Mouse (Mus musculus) MEL (cell line): ENCODE measurements around the gene Lrrc56. TPM values are rescaled to one million over a fixed set of nuclear protein-coding genes. Genes with fewer than 3 reads are reported as not detected.

Experiments
- DNase-seq: peaks from one replicate; pipeline ENCODE4 v3.0.0; 2011; ENCODE audit warnings: low read depth, low spot score
- H3K27ac ChIP-seq: 2 replicates; pipeline ENCODE4 v1.5.1; 2012; ENCODE audit warnings: low read depth, mild to moderate bottlenecking, control low read depth, low read length, moderate library complexity; ENCODE audit not compliant: control insufficient read depth
- H3K27me3 ChIP-seq, 2 experiments: fragments of 150-350 bp in 1 of 2; sonication (generic) in 1 of 2; 2 replicates each; pipeline ENCODE4 v1.6.1; 2012; ENCODE audit warnings: low read length in 2 of 2, mild to moderate bottlenecking in 2 of 2, improper control_type of control experiment in 1 of 2, moderate library complexity in 1 of 2; ENCODE audit not compliant: insufficient read depth in 2 of 2, control insufficient read depth in 1 of 2
- H3K36me3 ChIP-seq, 2 experiments: 2 replicates each; pipeline ENCODE4 v1.6.1; 2012 to 2014; ENCODE audit warnings: low read length in 2 of 2, improper control_type of control experiment in 1 of 2, inconsistent platforms in 1 of 2, mild to moderate bottlenecking in 1 of 2; ENCODE audit not compliant: insufficient read depth in 2 of 2, control insufficient read depth in 1 of 2
- H3K4me1 ChIP-seq, 2 experiments: fragments of 150-350 bp in 1 of 2; sonication (generic) in 1 of 2; 2 replicates each; pipeline ENCODE4 v1.6.1; 2012; ENCODE audit warnings: low read length in 2 of 2, improper control_type of control experiment in 1 of 2, mild to moderate bottlenecking in 1 of 2; ENCODE audit not compliant: insufficient read depth in 2 of 2, control insufficient read depth in 1 of 2
- H3K4me3 ChIP-seq, 2 experiments: fragments of 150-350 bp in 1 of 2; sonication (generic) in 1 of 2; 2 replicates each; pipeline ENCODE4 v1.5.1; 2012; ENCODE audit warnings: low read depth in 2 of 2, low read length in 2 of 2, mild to moderate bottlenecking in 2 of 2, moderate library complexity in 2 of 2, control low read depth in 1 of 2, improper control_type of control experiment in 1 of 2; ENCODE audit not compliant: control insufficient read depth in 1 of 2, insufficient read depth in 1 of 2
- H3K79me2 ChIP-seq: 2 replicates; pipeline ENCODE4 v1.6.1; 2012; ENCODE audit warnings: mild to moderate bottlenecking, low read length, moderate library complexity; ENCODE audit not compliant: control insufficient read depth, poor library complexity, insufficient read depth
- H3K9ac ChIP-seq: 2 replicates; pipeline ENCODE4 v1.6.1; 2012; ENCODE audit warnings: low read depth, mild to moderate bottlenecking, control low read depth, low read length, moderate library complexity; ENCODE audit not compliant: control insufficient read depth, poor library complexity, severe bottlenecking
- H3K9me3 ChIP-seq: fragments of 150-350 bp; sonication (generic); replicated peaks from 2 replicates; pipeline ENCODE4 v1.6.1; 2012; ENCODE audit warnings: mild to moderate bottlenecking, low read length, improper control_type of control experiment, moderate library complexity; ENCODE audit not compliant: insufficient read depth
- CHD1 ChIP-seq: IDR thresholded peaks from 2 replicates; pipeline ENCODE4 v1.6.1; 2012; ENCODE audit warnings: low read depth, mild to moderate bottlenecking, inconsistent platforms, low read length, improper control_type of control experiment
- CTCF ChIP-seq, 3 experiments: IDR thresholded peaks in 2 of 3; conservative IDR thresholded peaks in 1 of 3; 2 replicates each; pipeline ENCODE4 v1.5.1; 2011 to 2012; ENCODE audit warnings: low read length in 3 of 3, low read depth in 2 of 3, mild to moderate bottlenecking in 2 of 3, improper control_type of control experiment in 1 of 3, inconsistent platforms in 1 of 3, mixed read lengths in 1 of 3, moderate library complexity in 1 of 3; ENCODE audit not compliant: control insufficient read depth in 1 of 3, insufficient read depth in 1 of 3, poor library complexity in 1 of 3, severe bottlenecking in 1 of 3
- E2F4 ChIP-seq: IDR thresholded peaks from 2 replicates; pipeline ENCODE4 v1.6.1; 2011; ENCODE audit warnings: low read depth, low read length, improper control_type of control experiment, borderline replicate concordance
- ELF1 ChIP-seq: IDR thresholded peaks from 2 replicates; pipeline ENCODE4 v1.6.1; 2014; ENCODE audit warnings: low read depth, mild to moderate bottlenecking, inconsistent platforms, low read length, improper control_type of control experiment, moderate library complexity
- EP300 ChIP-seq, 2 experiments: IDR thresholded peaks; 2 replicates each; pipeline ENCODE4 v1.6.1; 2011; ENCODE audit warnings: improper control_type of control experiment in 2 of 2, low read length in 2 of 2, low read depth in 1 of 2, mild to moderate bottlenecking in 1 of 2
- ETS1 ChIP-seq: IDR thresholded peaks from 2 replicates; pipeline ENCODE4 v1.6.1; 2012; ENCODE audit warnings: low read depth, mild to moderate bottlenecking, inconsistent platforms, low read length, improper control_type of control experiment, moderate library complexity
- GABPA ChIP-seq: IDR thresholded peaks from 2 replicates; pipeline ENCODE4 v1.6.1; 2012; ENCODE audit warnings: low read depth, mild to moderate bottlenecking, inconsistent platforms, low read length, improper control_type of control experiment, moderate library complexity
- HCFC1 ChIP-seq: IDR thresholded peaks from 2 replicates; pipeline ENCODE4 v1.6.1; 2012; ENCODE audit warnings: low read depth, mild to moderate bottlenecking, inconsistent platforms, low read length, improper control_type of control experiment, moderate library complexity
- MAFK ChIP-seq: IDR thresholded peaks from 2 replicates; pipeline ENCODE4 v1.6.1; 2011; ENCODE audit warnings: low read depth, mild to moderate bottlenecking, low read length, improper control_type of control experiment, borderline replicate concordance
- MAX ChIP-seq: IDR thresholded peaks from 2 replicates; pipeline ENCODE4 v1.6.1; 2011; ENCODE audit warnings: low read length, improper control_type of control experiment
- MAZ ChIP-seq: IDR thresholded peaks from 2 replicates; pipeline ENCODE4 v1.6.1; 2012; ENCODE audit warnings: low read depth, mild to moderate bottlenecking, inconsistent platforms, low read length, improper control_type of control experiment
- MXI1 ChIP-seq: IDR thresholded peaks from 2 replicates; pipeline ENCODE4 v1.6.1; 2011; ENCODE audit warnings: mild to moderate bottlenecking, low read depth, low read length, improper control_type of control experiment
- MYC ChIP-seq: IDR thresholded peaks from 2 replicates; pipeline ENCODE4 v1.6.1; 2011; ENCODE audit warnings: low read depth, mild to moderate bottlenecking, low read length, improper control_type of control experiment, moderate library complexity
- NELFE ChIP-seq: IDR thresholded peaks from 2 replicates; pipeline ENCODE4 v1.6.1; 2011; ENCODE audit warnings: low read depth, low read length, improper control_type of control experiment
- NRF1 ChIP-seq: IDR thresholded peaks from 2 replicates; pipeline ENCODE4 v1.6.1; 2014; ENCODE audit warnings: low read depth, mild to moderate bottlenecking, inconsistent platforms, low read length, improper control_type of control experiment, moderate library complexity; ENCODE audit not compliant: poor library complexity, insufficient read depth, severe bottlenecking
- POLR2A ChIP-seq, 2 experiments: IDR thresholded peaks; 2 replicates each; pipeline ENCODE4 v1.6.1; 2011 to 2012; ENCODE audit warnings: low read length in 2 of 2, mild to moderate bottlenecking in 2 of 2, control low read depth in 1 of 2, improper control_type of control experiment in 1 of 2, low read depth in 1 of 2, moderate library complexity in 1 of 2; ENCODE audit not compliant: control insufficient read depth in 1 of 2, insufficient read depth in 1 of 2, poor library complexity in 1 of 2
- POLR2AphosphoS2 ChIP-seq: IDR thresholded peaks from 2 replicates; pipeline ENCODE4 v1.6.1; 2011; ENCODE audit warnings: low read length, improper control_type of control experiment
- RAD21 ChIP-seq: IDR thresholded peaks from 2 replicates; pipeline ENCODE4 v1.6.1; 2011; ENCODE audit warnings: mild to moderate bottlenecking, low read depth, low read length, improper control_type of control experiment
- RCOR1 ChIP-seq: IDR thresholded peaks from 2 replicates; pipeline ENCODE4 v1.6.1; 2012; ENCODE audit warnings: low read depth, mild to moderate bottlenecking, inconsistent platforms, low read length, improper control_type of control experiment
- SIN3A ChIP-seq: IDR thresholded peaks from 2 replicates; pipeline ENCODE4 v1.6.1; 2012; ENCODE audit warnings: low read length, improper control_type of control experiment, inconsistent platforms
- TAL1 ChIP-seq: IDR thresholded peaks from 2 replicates; pipeline ENCODE4 v1.6.1; 2012; ENCODE audit warnings: mild to moderate bottlenecking, inconsistent platforms, low read length, moderate library complexity, mixed read lengths
- TBP ChIP-seq: IDR thresholded peaks from 2 replicates; pipeline ENCODE4 v1.8.0; 2011; ENCODE audit warnings: low read depth, low read length, improper control_type of control experiment
- TCF12 ChIP-seq: IDR thresholded peaks from 2 replicates; pipeline ENCODE4 v1.6.1; 2014; ENCODE audit warnings: low read depth, mild to moderate bottlenecking, inconsistent platforms, low read length, improper control_type of control experiment, moderate library complexity
- UBTF ChIP-seq: IDR thresholded peaks from 2 replicates; pipeline ENCODE4 v1.6.1; 2012; ENCODE audit warnings: low read depth, mild to moderate bottlenecking, inconsistent platforms, low read length, improper control_type of control experiment, moderate library complexity, borderline replicate concordance; ENCODE audit not compliant: insufficient read depth
- USF1 ChIP-seq: IDR thresholded peaks from 2 replicates; pipeline ENCODE4 v1.6.1; 2014; ENCODE audit warnings: low read depth, mild to moderate bottlenecking, inconsistent platforms, low read length, improper control_type of control experiment, moderate library complexity
- USF2 ChIP-seq, 2 experiments: IDR thresholded peaks; 2 replicates each; pipeline ENCODE4 v1.6.1; 2011 to 2012; ENCODE audit warnings: improper control_type of control experiment in 2 of 2, low read length in 2 of 2, borderline replicate concordance in 1 of 2, inconsistent platforms in 1 of 2, low read depth in 1 of 2, mild to moderate bottlenecking in 1 of 2; ENCODE audit not compliant: insufficient read depth in 1 of 2
- ZKSCAN1 ChIP-seq: IDR thresholded peaks from 2 replicates; pipeline ENCODE4 v1.6.1; 2012; ENCODE audit warnings: low read depth, mild to moderate bottlenecking, inconsistent platforms, low read length, improper control_type of control experiment, moderate library complexity
- ZMIZ1 ChIP-seq: IDR thresholded peaks from 2 replicates; pipeline ENCODE4 v1.6.1; 2012; ENCODE audit warnings: low read depth, mild to moderate bottlenecking, inconsistent platforms, low read length, improper control_type of control experiment, moderate library complexity
- ZNF384 ChIP-seq: IDR thresholded peaks from 2 replicates; pipeline ENCODE4 v1.6.1; 2012; ENCODE audit warnings: low read depth, mild to moderate bottlenecking, inconsistent platforms, low read length, improper control_type of control experiment
- polyA plus RNA-seq, 2 experiments: library from polyadenylated mRNA; stranded (reverse) in 1 of 2; unstranded in 1 of 2; fragments of >175 nt in 1 of 2; fragments of >200 nt in 1 of 2; gene quantifications; 2 replicates each; pipeline versions ENCODE4 v1.2.1 to v1.2.4; 2012; ENCODE audit warnings: low replicate concordance in 2 of 2, low read depth in 1 of 2; ENCODE audit not compliant: insufficient read length in 2 of 2, insufficient read depth in 1 of 2, missing spikeins in 1 of 2
- total RNA-seq: library from RNA; depleted of rRNA; stranded (reverse); fragments of 300-350 nt; gene quantifications from 2 replicates; pipeline ENCODE4 v1.2.3, GENCODE M21; 2012

Lrrc56 gene
- total and polyA plus RNA-seq, 3 experiments, result 1.6 to 5.5 TPM; not detected in 1

- H3K4me3 ChIP-seq, result peak overlapping the region; percentile 40 to 45
- peak; percentile 99 for DNase-seq
- TF ChIP-seq ELF1 (0 out of 2 replicates have a peak, but pooled peaks have one; percentile 39), RCOR1 (no peak), E2F4 (no peak), ZMIZ1 (0 out of 2 replicates have a peak, but pooled peaks have one; percentile 24), ZNF384 (no peak), MAX (0 out of 2 replicates have a peak, but pooled peaks have one; percentile 64), CTCF (IDR thresholded peaks at IDR 0.05 in 2 of 3, conservative IDR thresholded peaks at IDR 0.05 in 1 of 3; ENCODE audit: control insufficient read depth in 1 of 3, insufficient read depth in 1 of 3, low read depth in 2 of 3, low read length in 3 of 3, poor library complexity in 1 of 3, severe bottlenecking in 1 of 3) (no peak), POLR2A (IDR thresholded peaks at IDR 0.05; ENCODE audit: control insufficient read depth in 1 of 2, insufficient read depth in 1 of 2, low read depth in 1 of 2, low read length in 2 of 2, poor library complexity in 1 of 2) (peak in 1 of 2 experiments; percentile 55; a peak in 1 of 4 replicates), USF2 (IDR thresholded peaks at IDR 0.05; ENCODE audit: borderline replicate concordance in 1 of 2, insufficient read depth in 1 of 2, low read depth in 1 of 2, low read length in 2 of 2) (no peak), TAL1 (no peak), MAZ (peak; percentile 65; the same call in 1 of the 2 replicates), TCF12 (0 out of 2 replicates have a peak, but pooled peaks have one; percentile 7), NRF1 (0 out of 2 replicates have a peak, but pooled peaks have one; percentile 7), HCFC1 (peak; percentile 61), MXI1 (peak; percentile 19; the same call in 1 of the 2 replicates), EP300 (IDR thresholded peaks at IDR 0.05; ENCODE audit: low read depth in 1 of 2, low read length in 2 of 2) (no peak), MAFK (no peak), ZKSCAN1 (no peak), SIN3A (peak; percentile 72), GABPA (no peak), NELFE (peak; percentile 42; the same call in 1 of the 2 replicates), POLR2AphosphoS2 (no peak), CHD1 (peak; percentile 98), MYC (0 out of 2 replicates have a peak, but pooled peaks have one; percentile 39), RAD21 (no peak), ETS1 (no peak), USF1 (peak; percentile 44; the same call in 1 of the 2 replicates), TBP (no peak), UBTF (no peak)
- TF ChIP-seq, all 39 proteins: peak for 14
- Histone ChIP-seq H3K27me3 (no peaks in the 10 kb centered on the region), H3K9me3 (no peaks in the 10 kb centered on the region), H3K36me3 (peaks cover 0 to 6% of the 10 kb centered on the region in 2 experiments; a peak in 2 of 4 replicates), H3K4me1 (peaks cover 0 to 11% of the 10 kb centered on the region in 2 experiments; a peak in 3 of 4 replicates), H3K79me2 (no peaks in the 10 kb centered on the region), H3K9ac (peak overlapping the region; percentile 47), H3K27ac (no peak overlapping the region)
These were observed 27.5 kb downstream of the Lrrc56 start for GRCm38 (mm10) chr7:141221249-141222125.
